Mouse (Mus musculus) stomach, postnatal 0 days (tissue): ENCODE measurements at regions not wholly inside any gene's neighbourhood (a gene's known extent, or its start where the extent isn't known, plus 50 kb on each side); places are given as distances from the start of the nearest gene placed in this dataset.

Experiments used
- ATAC-seq: fragments of 200-750 bp; cut with Nextera tagmentation; 2 replicates; pipeline ENCODE4 v1.8.0; 2017; ENCODE audit not compliant: low FRiP score, low TSS enrichment
- DNase-seq: peaks from one replicate; pipeline ENCODE4 v3.0.0-alpha.2; 2016; ENCODE audit warnings: low spot score
- H3K27ac ChIP-seq: fragments of 300-500 bp; sonication (generic); replicated peaks from 2 replicates; pipeline ENCODE4 v1.5.1; 2014; ENCODE audit warnings: mild to moderate bottlenecking, control low read depth
- H3K27me3 ChIP-seq: fragments of 300-500 bp; sonication (generic); 2 replicates; pipeline ENCODE4 v1.6.1; 2014; ENCODE audit warnings: low read length; ENCODE audit not compliant: control insufficient read depth, insufficient read depth
- H3K36me3 ChIP-seq: fragments of 300-500 bp; sonication (generic); 2 replicates; pipeline ENCODE4 v1.6.1; 2014; ENCODE audit warnings: low read length, mixed read lengths; ENCODE audit not compliant: control insufficient read depth, insufficient read depth
- H3K4me1 ChIP-seq: fragments of 300-500 bp; sonication (generic); replicated peaks from 2 replicates; pipeline ENCODE4 v1.6.1; 2014; ENCODE audit warnings: antibody characterized with exemption; ENCODE audit not compliant: control insufficient read depth, insufficient read depth
- H3K4me2 ChIP-seq: fragments of 300-500 bp; sonication (generic); replicated peaks from 2 replicates; pipeline ENCODE4 v1.6.1; 2014; ENCODE audit warnings: low read depth, mild to moderate bottlenecking, control low read depth, moderate library complexity
- H3K4me3 ChIP-seq: fragments of 300-500 bp; sonication (generic); 2 replicates; pipeline ENCODE4 v1.5.1; 2014; ENCODE audit warnings: low read depth, low read length, control low read depth
- H3K9ac ChIP-seq: fragments of 300-500 bp; sonication (generic); 2 replicates; pipeline ENCODE4 v1.6.1; 2014; ENCODE audit warnings: mild to moderate bottlenecking, low read length, control low read depth, mixed read lengths
- H3K9me3 ChIP-seq: fragments of 300-500 bp; sonication (generic); 2 replicates; pipeline ENCODE4 v1.6.1; 2016; ENCODE audit warnings: low read length; ENCODE audit not compliant: control insufficient read depth
- CTCF ChIP-seq: IDR thresholded peaks from 2 replicates; pipeline ENCODE4 v1.5.1; 2016; ENCODE audit warnings: antibody characterized with exemption, low read depth, mild to moderate bottlenecking, moderate library complexity
- EP300 ChIP-seq: optimal IDR thresholded peaks from 2 replicates; pipeline ENCODE3; 2016; ENCODE audit warnings: antibody characterized with exemption
- WGBS: fragments of 180-500 bp; shearing (Covaris S2); extraction: QIAGEN DNeasy Blood & Tissue Kit; methylation state at CpG from one replicate; pipeline ENCODE4 v1.1.7; 2014; 5-methylcytosine and 5-hydroxymethylcytosine counted together

GRCm38 (mm10) chr4:110051281-110051665 lies 73.4 kb downstream of the Dmrta2 start:
- Histone ChIP-seq H3K36me3 (no peaks in the 10 kb centered on the region), H3K4me2 (peak overlapping the region; percentile 71), H3K9ac (no peak overlapping the region), H3K27me3 (no peaks in the 10 kb centered on the region), H3K9me3 (no peaks in the 10 kb centered on the region), H3K27ac (no peak overlapping the region), H3K4me1 (peaks cover 6% of the 10 kb centered on the region; the same call in 1 of the 2 replicates), H3K4me3 (peak overlapping the region; percentile 39)
- WGBS: 10% methylated on average over 12 of the region's 12 CpGs
- no peak for TF ChIP-seq CTCF
- no peak for TF ChIP-seq EP300
- ATAC-seq (no peak), DNase-seq (no peak)

- Histone ChIP-seq H3K9me3 (no peaks in the 10 kb centered on the region), H3K4me2 (no peak overlapping the region), H3K27ac (no peak overlapping the region), H3K27me3 (no peaks in the 10 kb centered on the region), H3K9ac (no peak overlapping the region), H3K36me3 (no peaks in the 10 kb centered on the region), H3K4me3 (no peak overlapping the region), H3K4me1 (peaks cover 6% of the 10 kb centered on the region; the same call in 1 of the 2 replicates)
- 15% methylated on average over 10 of the region's 10 CpGs for WGBS
- no peak for DNase-seq
- TF ChIP-seq CTCF: no peak
- no peak for TF ChIP-seq EP300
- ATAC-seq: no peak
Measured at GRCm38 (mm10) chr4:110051872-110052271, 74.0 kb downstream of the Dmrta2 start.

GRCm38 (mm10) chr4:110052998-110053397 lies 75.1 kb downstream of the Dmrta2 start:
- no peak for DNase-seq
- no peak overlapping the region for H3K4me2 ChIP-seq
- H3K4me3 ChIP-seq: no peak overlapping the region
- no peak overlapping the region for H3K9ac ChIP-seq
- WGBS: 89% methylated on average over 4 of the region's 4 CpGs
- H3K36me3 ChIP-seq: no peaks in the 10 kb centered on the region
- TF ChIP-seq CTCF: peak; percentile 51
- TF ChIP-seq EP300: no peak
- H3K27me3 ChIP-seq: no peaks in the 10 kb centered on the region
- H3K9me3 ChIP-seq: no peaks in the 10 kb centered on the region
- no peak for ATAC-seq
- peaks cover 6% of the 10 kb centered on the region; the same call in 1 of the 2 replicates for H3K4me1 ChIP-seq
- H3K27ac ChIP-seq: no peak overlapping the region

- 73% methylated on average over 3 of the region's 3 CpGs for WGBS
- Histone ChIP-seq H3K9ac (no peak overlapping the region), H3K4me2 (no peak overlapping the region), H3K27me3 (no peaks in the 10 kb centered on the region), H3K9me3 (no peaks in the 10 kb centered on the region), H3K27ac (no peak overlapping the region), H3K4me1 (no peaks in the 10 kb centered on the region), H3K36me3 (no peaks in the 10 kb centered on the region), H3K4me3 (no peak overlapping the region)
- no peak for DNase-seq
- TF ChIP-seq CTCF (no peak), EP300 (no peak)
- ATAC-seq: no peak
Measured at GRCm38 (mm10) chr4:110073836-110074235, 96.0 kb downstream of the Dmrta2 start.

- ATAC-seq: no peak
Measured at GRCm38 (mm10) chr4:110083371-110083770, 105.5 kb downstream of the Dmrta2 start.

GRCm38 (mm10) chr4:110087570-110088247 lies 109.9 kb downstream of the Dmrta2 start:
- no peaks in the 10 kb centered on the region for H3K27me3 ChIP-seq
- DNase-seq (peak; percentile 63), ATAC-seq (no peak)
- H3K36me3 ChIP-seq: no peaks in the 10 kb centered on the region
- H3K4me1 ChIP-seq: no peaks in the 10 kb centered on the region
- H3K4me2 ChIP-seq: no peak overlapping the region
- H3K4me3 ChIP-seq: no peak overlapping the region
- H3K9me3 ChIP-seq: no peaks in the 10 kb centered on the region
- H3K9ac ChIP-seq: no peak overlapping the region
- TF ChIP-seq EP300 (no peak), CTCF (no peak)
- no peak overlapping the region for H3K27ac ChIP-seq
- 31% methylated on average over 9 of the region's 9 CpGs for WGBS

More at GRCm38 (mm10) chr4:110083371-110083770, 105.5 kb downstream of the Dmrta2 start:
- Histone ChIP-seq H3K4me1 (no peaks in the 10 kb centered on the region), H3K4me3 (no peak overlapping the region), H3K27ac (no peak overlapping the region), H3K9me3 (no peaks in the 10 kb centered on the region), H3K4me2 (no peak overlapping the region), H3K9ac (no peak overlapping the region), H3K36me3 (no peaks in the 10 kb centered on the region), H3K27me3 (no peaks in the 10 kb centered on the region)
- no peak for DNase-seq
- TF ChIP-seq EP300: no peak
- no peak for TF ChIP-seq CTCF
